ENCODE assay signal across 25 mouse cellular contexts in genomic region chr3:96322609-96323008, GRCm38 (mm10). TPM values are rescaled to one million over a fixed set of nuclear protein-coding genes. Genes with fewer than 3 reads are reported as not detected.
DNase-seq lines count a peak whose midpoint lies in the region; ATAC-seq and TF ChIP-seq lines count a peak whose summit lies in the region.
"Had no signal": no experiment of that assay in that cellular context is flagged by ENCODE, and none has a peak within 500 bp of the region (broad histone marks: within the 10 kb centered on the region; RNA-seq: fewer than 3 reads in every experiment).

No protein-coding gene starts in this region.

- TF ChIP-seq POLR2A in embryonic fibroblast, embryonic 13.5 days (IDR thresholded peaks at IDR 0.05; ENCODE audit: low read depth, low read length), result no peak

- H3K9ac ChIP-seq in liver, embryonic 12.5 days, result no peak overlapping the region
- H3K9ac ChIP-seq: forebrain, embryonic 13.5 days; heart, embryonic 12.5 days; hindbrain, embryonic 12.5 days; limb, embryonic 12.5 days; stomach, embryonic 15.5 days had no signal

- WGBS in liver, embryonic 12.5 days (ENCODE audit: insufficient replicate concordance), result 15% methylated on average over 10 of the region's 10 CpGs

- no peaks in the 10 kb centered on the region for H3K9me3 ChIP-seq in liver, embryonic 12.5 days (replicated peaks)
- H3K9me3 ChIP-seq: forebrain, embryonic 13.5 days; heart, embryonic 12.5 days; hindbrain, embryonic 12.5 days; limb, embryonic 12.5 days; stomach, embryonic 15.5 days had no signal

- TF ChIP-seq CTCF in embryonic fibroblast, embryonic 13.5 days (IDR thresholded peaks at IDR 0.05; ENCODE audit: borderline replicate concordance, insufficient read depth, low read length), result no peak

- no peak overlapping the region for H3K27ac ChIP-seq in liver, embryonic 12.5 days
- H3K27ac ChIP-seq in embryonic fibroblast, embryonic 13.5 days (ENCODE audit: insufficient read depth, low read length), result no peak overlapping the region
- H3K27ac ChIP-seq: forebrain, embryonic 13.5 days; gastrocnemius, adult 2 months; hindbrain, embryonic 12.5 days; limb, embryonic 12.5 days; stomach, embryonic 15.5 days had no signal

- no peak for ATAC-seq in liver, embryonic 12.5 days
- ATAC-seq: forebrain, embryonic 13.5 days; inflammation-experienced regulatory T-cells, adult 6 months had no signal

- peak overlapping the region; percentile 16 for H3K4me3 ChIP-seq in liver, embryonic 12.5 days
- peak overlapping the region; percentile 29 for H3K4me3 ChIP-seq in embryonic fibroblast, embryonic 13.5 days (ENCODE audit: insufficient read depth, low read length)
- H3K4me3 ChIP-seq: erythroblast, embryonic 14.5 days; forebrain, embryonic 13.5 days; gastrocnemius, adult 2 months; heart, embryonic 12.5 days; hindbrain, embryonic 12.5 days; limb, embryonic 12.5 days; stomach, embryonic 15.5 days had no signal

- H3K36me3 ChIP-seq in liver, embryonic 12.5 days, result no peaks in the 10 kb centered on the region
- H3K36me3 ChIP-seq: heart, embryonic 12.5 days; hindbrain, embryonic 12.5 days; limb, embryonic 12.5 days; stomach, embryonic 15.5 days had no signal

- peak overlapping the region; percentile 46 for H3K4me2 ChIP-seq in liver, embryonic 12.5 days
- H3K4me2 ChIP-seq: forebrain, embryonic 13.5 days; heart, embryonic 12.5 days; hindbrain, embryonic 12.5 days; limb, embryonic 12.5 days; stomach, embryonic 15.5 days had no signal

- peaks cover 44% of the 10 kb centered on the region for H3K27me3 ChIP-seq in liver, embryonic 12.5 days (replicated peaks)

- peaks cover 5% of the 10 kb centered on the region for H3K4me1 ChIP-seq in liver, embryonic 12.5 days
- no peaks in the 10 kb centered on the region for H3K4me1 ChIP-seq in embryonic fibroblast, embryonic 13.5 days (ENCODE audit: control insufficient read depth, insufficient read depth, low read length)

- DNase-seq in embryo, embryonic 10 days (ENCODE audit: low spot score), result peak; percentile 42
- no peak for DNase-seq in embryo, embryonic 11 days
- no peak for DNase-seq in liver
- DNase-seq in retina, postnatal 1 day, result peak; percentile 8
- DNase-seq in right cerebral cortex, postnatal 4 days, result no peak
- no peak for DNase-seq in kidney, postnatal 25 days
- DNase-seq: adrenal gland, adult 2 months; cerebellum, adult 2 months; cerebellum, postnatal 25 days; gastrocnemius, adult 2 months; heart, postnatal 10 days; kidney, adult 18-20 months; lung, postnatal 14 days; midbrain, embryonic 14.5 days; right cerebral cortex, postnatal 25 days; thymus, postnatal 25 days had no signal

RNA-seq across cellular contexts. Expression of gene Fcgr1, which starts 28.8 kb away (rescaled TPM):
- polyA plus RNA-seq in liver, embryonic 12.5 days (2016; fragmentation: Nextera tagmentation; extraction: Ambion mirVana), result 2.4 and 2.7 TPM in 2 replicates
- 0.61 TPM in 1 of 2 replicates, not detected in the other for polyA plus RNA-seq in embryonic fibroblast, embryonic 13.5 days (2011; ENCODE audit: insufficient read length, low read depth, missing spikeins)
- polyA plus RNA-seq: erythroblast, embryonic 14.5 days had no signal

RNA-seq across cellular contexts. Expression of gene Hist2h2bb, which starts 53.1 kb away (rescaled TPM):
- polyA plus RNA-seq in liver, embryonic 12.5 days (2016; fragmentation: Nextera tagmentation; extraction: Ambion mirVana), result 23.6 and 31.6 TPM in 2 replicates
- 11.0 and 16.1 TPM in 2 replicates for polyA plus RNA-seq in embryonic fibroblast, embryonic 13.5 days (2011; ENCODE audit: insufficient read length, low read depth, missing spikeins)
- polyA plus RNA-seq: adrenal gland, adult 2 months had no signal

RNA-seq across cellular contexts. Expression of gene Hist2h3b, which starts 54.2 kb away (rescaled TPM):
- 99.1 and 113 TPM in 2 replicates for polyA plus RNA-seq in liver, embryonic 12.5 days (2016; fragmentation: Nextera tagmentation; extraction: Ambion mirVana)
- 2.6 and 7.5 TPM in 2 replicates for polyA plus RNA-seq in embryonic fibroblast, embryonic 13.5 days (2011; ENCODE audit: insufficient read length, low read depth, missing spikeins)

RNA-seq across cellular contexts. Expression of gene Hist2h4, which starts 59.5 kb away (rescaled TPM):
- polyA plus RNA-seq in liver, embryonic 12.5 days (2016; fragmentation: Nextera tagmentation; extraction: Ambion mirVana), result 27.0 and 29.3 TPM in 2 replicates
- 2.5 and 3.7 TPM in 2 replicates for polyA plus RNA-seq in embryonic fibroblast, embryonic 13.5 days (2011; ENCODE audit: insufficient read length, low read depth, missing spikeins)

Comparison
In these comparisons a context has a peak if more than half of its experiments do, and no peak if none do; other contexts are left out.
1. DNase-seq: peak in embryo, embryonic 10 days (single experiment) and retina, postnatal 1 day (single experiment); none in embryo, embryonic 11 days (single experiment), liver (single experiment), right cerebral cortex, postnatal 4 days (single experiment) and kidney, postnatal 25 days (0 of 2).
2. RNA of gene Hist2h3b, which starts 54.2 kb away (polyA plus RNA-seq): 99.1 to 113 TPM in liver, embryonic 12.5 days; 2.6 to 7.5 TPM in embryonic fibroblast, embryonic 13.5 days; every median in the first group is over 10 times any median in the second.